Mouse (Mus musculus) heart, postnatal 10 days (tissue): ENCODE data around the gene Fam234b. TPM values are rescaled to one million over a fixed set of nuclear protein-coding genes. Genes with fewer than 3 reads are reported as not detected.
A peak's percentile ranks its signal among the peaks of the same experiment; 100 is the strongest.

ENCODE experiments used
- DNase-seq, 2 experiments: peaks; one replicate each; pipeline ENCODE4 v3.0.0; 2021
- intact Hi-C: fragments of 180-260 bp; cut with DNase I; formaldehyde crosslinking; loops from one replicate; pipeline ENCODE4 v1.15.1; 2025
- total RNA-seq, 2 experiments: library from RNA; stranded (reverse); gene quantifications; 2 replicates each; pipeline ENCODE4 v1.2.3; 2021

The Fam234b gene
- total RNA-seq, 2 experiments from 2014 or later: 5.6 to 7.5 TPM

DNA sequence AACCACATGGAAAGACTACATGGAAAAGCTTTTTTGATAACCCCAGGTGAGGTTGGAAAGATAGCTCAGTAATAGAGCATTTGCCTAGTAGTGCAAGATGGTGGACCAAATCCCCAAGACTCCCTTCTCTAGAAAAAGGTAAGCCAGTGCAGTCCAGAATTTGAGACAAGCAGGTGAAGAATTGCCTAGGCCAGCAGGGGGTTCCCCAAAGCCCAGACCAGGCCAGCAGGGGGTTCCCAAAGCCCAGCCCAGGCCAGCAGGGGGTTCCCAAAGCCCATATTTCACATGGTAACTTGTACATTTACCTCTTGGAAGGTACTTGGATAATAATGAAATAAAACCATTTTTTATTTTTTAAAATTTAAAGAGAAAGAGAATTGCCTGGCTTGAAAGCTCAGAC, 20.5 kb upstream of the Fam234b start:
- no peak for DNase-seq
- intact Hi-C loops: no loop called here

DNA sequence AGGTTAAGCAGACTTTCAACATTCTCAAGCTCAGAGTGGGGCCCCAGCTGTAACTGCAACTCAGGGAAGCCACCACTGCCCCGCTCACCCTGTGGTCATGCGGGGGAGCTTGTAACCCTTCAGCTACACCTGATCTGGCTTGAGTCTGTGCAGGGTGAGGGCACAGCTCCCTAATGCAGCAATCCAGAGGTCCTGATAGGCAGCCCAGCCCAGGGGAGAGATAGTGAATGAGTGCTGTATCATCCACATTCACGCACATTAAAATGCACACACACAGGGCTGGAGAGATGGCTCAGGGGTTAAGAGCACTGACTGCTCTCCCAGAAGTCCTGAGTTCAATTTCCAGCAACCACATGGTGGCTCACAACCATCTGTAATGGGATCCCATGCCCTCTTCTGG, 19.2 kb upstream of the Fam234b start:
- intact Hi-C loops: no loop called here
- no peak for DNase-seq

GRCm38 (mm10) chr6:135182925-135183324, 14.9 kb upstream of the Fam234b start:
- intact Hi-C loops: no loop called here
- no peak for DNase-seq

- intact Hi-C loops: no loop called here
- no peak for DNase-seq
Measured at GRCm38 (mm10) chr6:135183961-135184360, 13.8 kb upstream of the Fam234b start.

DNA sequence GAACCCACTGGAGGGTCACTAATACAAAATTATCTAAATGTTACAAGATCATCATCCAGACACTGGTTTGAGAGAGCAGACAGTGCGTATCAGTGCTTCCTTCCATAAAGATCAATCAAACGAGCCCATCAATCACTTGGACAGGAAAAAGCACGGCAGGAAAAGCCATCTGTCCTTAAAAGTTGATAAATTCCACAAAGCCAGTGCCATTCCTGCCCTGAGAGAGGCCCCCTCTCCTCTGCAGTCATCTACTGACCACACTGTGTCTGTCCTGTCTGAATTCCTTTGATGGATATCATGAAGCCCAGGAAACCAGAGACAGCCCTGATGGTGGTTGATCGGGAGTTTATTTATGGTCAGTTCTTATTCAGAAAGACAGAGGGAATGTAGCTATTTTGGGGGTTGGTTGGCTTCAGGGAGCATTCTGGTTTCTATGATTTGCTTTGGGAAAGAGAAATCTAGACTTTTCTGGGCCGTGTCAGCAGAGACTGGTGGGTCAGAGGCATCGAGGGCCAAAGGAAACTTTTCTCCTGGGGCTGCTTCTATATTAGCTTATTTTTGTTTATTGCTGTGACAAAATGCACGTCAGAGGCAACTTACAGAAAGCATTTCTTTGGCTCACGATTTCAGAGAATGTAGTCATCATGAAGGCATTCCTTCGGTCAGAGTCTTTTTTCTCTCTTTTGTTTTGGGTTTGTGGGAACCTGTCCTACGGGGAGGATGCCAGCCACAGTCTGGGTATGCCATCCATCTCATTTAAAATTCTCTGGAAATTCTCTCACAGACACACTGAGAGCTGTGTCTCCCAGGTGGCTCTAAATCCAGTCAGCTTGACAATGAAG, 10.5 kb upstream of the Fam234b start:
- intact Hi-C loops: no loop called here
- no peak for DNase-seq

DNA sequence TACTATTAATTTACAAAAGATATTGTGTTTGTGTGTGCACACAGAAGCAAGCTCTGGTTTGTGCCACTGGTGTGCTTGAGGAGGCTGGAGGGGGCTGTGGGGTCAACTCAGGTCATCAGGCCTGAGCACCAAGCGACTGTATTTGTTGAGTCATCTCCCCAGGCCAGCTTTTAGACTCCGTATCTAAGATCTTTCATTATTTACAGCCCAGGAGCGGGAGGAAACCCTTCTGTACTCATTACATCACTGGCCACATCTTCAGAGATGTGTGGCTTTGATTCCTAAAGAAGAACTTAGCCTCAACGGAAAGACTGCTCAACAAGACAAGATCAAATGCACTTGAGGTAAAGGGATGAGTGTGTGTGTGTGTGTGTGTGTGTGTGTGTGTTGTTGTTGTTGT, 9.1 kb upstream of the Fam234b start:
- intact Hi-C loops: loop anchor here (1.0 kb wide), 1 partner anchor 49 kb away; no protein-coding TSS in a partner anchor
- DNase-seq: no peak

- intact Hi-C loops: no loop called here
- no peak for DNase-seq
Measured at GRCm38 (mm10) chr6:135190122-135190521, 7.7 kb upstream of the Fam234b start.

DNA sequence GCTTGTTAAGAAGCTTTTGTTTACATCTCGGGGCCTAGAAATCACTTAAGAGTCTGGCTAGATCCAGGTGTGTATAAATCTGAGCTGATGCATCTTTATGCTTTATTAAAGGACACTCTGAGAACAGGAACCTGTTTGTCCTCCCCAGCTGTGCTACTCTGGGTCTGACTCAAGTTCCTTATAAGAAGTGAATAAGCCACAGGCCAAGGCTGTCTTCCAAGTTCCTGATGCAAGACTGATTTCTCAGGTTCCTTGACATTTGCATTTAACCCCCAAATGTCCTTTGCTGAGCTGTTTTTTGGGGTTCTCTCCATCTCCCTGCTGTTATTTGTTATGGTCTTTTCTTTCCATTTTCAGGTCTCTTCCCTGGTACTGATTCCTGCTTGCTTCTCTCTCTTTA, 5.9 kb upstream of the Fam234b start:
- intact Hi-C loops: no loop called here
- DNase-seq: no peak

- DNase-seq: peak in 1 of 2 experiments; percentile 23
- intact Hi-C loops: no loop called here
Measured at GRCm38 (mm10) chr6:135192993-135193392, 4.8 kb upstream of the Fam234b start.

DNA sequence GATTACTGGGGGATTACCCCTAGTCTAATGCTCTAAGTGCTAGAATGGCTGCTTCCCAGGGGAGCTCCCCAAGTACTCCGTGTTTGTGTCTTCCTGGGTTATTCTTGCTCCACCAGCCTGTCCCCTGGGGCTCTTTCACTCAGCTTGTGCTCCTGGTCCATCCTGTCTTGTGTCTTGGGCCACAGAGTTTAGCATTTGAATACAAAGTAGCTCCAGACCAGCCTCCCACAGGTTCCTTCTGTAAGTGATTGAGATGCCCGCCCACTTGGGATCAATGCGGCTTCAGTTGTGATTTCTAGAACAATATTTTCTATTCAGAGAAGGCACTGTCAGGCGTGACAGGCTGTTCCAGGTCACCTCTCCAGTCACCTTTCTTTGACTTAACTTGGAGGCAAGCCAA, 4.0 kb upstream of the Fam234b start:
- peak in 1 of 2 experiments; percentile 31 for DNase-seq
- intact Hi-C loops: no loop called here

DNA sequence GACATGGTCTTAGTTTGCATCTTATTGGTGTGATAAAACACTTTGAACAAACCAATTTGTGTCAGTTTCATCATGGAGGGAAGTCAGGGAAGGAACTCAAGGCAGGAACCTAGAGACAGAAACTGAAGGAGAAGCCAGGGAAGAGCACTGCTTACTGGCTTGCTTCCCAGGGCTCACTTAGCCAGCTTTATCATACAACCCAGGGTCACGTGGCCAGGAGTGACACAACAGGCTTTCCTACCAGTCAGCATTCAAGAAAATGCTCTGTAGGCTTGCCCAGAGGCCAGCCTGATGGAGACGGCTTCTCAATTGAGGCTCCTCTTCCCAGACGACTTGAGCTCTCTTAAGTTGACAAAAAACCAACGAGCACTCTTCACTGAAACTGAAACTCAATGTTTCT, 2.9 kb upstream of the Fam234b start:
- intact Hi-C loops: no loop called here
- no peak for DNase-seq

- no peak for DNase-seq
- intact Hi-C loops: no loop called here
Measured at GRCm38 (mm10) chr6:135196707-135197106, 1.1 kb upstream of the Fam234b start.

- intact Hi-C loops: no loop called here
- no peak for DNase-seq
Measured at GRCm38 (mm10) chr6:135197446-135197845, 331 bp upstream of the Fam234b start.

DNA sequence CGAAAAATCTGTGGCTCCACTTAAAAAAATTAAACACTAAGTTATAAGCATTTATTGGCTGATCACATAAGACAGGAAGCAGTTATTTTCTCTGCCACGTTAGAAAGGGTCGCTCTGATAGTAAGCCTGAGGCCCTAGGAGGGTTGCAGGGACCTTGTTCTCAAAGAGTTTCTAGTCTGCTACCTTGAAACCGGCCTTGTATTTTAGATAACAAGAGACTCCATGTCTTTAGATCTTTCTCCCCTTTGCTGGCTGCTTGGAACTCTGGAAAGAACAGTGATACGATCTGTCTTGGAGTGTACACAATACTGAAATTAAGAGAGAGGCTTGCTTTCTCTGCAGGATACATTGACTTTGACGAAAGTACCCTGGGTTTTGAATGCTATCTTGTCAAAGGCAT, 949 bp downstream of the Fam234b start:
- intact Hi-C loops: no loop called here
- DNase-seq: no peak

DNA sequence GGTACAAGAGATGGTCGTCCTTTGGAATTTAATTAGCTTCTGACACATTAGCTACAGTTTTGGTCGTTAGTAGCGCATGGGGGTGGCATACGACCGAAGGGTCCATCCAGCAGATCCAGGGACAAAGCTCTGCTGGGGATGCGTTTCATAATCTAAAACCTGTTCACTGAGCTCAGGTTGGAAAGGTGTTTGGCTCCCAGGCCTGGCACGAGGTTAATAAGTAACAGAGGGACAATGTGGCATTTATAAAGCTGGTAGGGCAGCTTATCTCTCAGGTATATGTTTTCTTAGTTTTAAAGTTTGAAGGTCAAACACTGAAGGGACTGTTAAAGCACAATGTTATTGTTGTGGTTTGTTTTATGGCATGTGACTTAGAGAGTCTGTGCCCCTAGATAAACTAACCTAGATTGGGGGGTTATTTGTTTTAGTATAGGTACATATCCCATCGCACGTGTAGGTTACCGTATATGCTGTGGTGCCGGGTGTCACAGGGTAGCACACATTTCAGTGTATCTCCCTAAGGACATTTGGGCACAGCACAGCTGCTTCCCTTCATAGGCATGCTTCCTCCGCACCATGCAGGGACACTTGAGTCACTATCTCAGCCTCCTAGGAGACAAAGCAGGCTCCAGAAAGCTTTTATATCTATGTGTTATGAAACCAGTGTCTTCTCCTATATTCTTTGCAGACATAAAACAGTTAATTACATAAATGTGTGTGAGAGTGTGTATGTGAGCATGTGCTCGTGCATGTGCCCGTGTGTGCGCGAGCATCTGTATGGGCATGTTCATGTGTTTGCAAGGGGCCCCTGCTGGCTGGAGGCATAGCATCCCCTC, 2.6 kb downstream of the Fam234b start:
- DNase-seq: no peak
- intact Hi-C loops: no loop called here

DNA sequence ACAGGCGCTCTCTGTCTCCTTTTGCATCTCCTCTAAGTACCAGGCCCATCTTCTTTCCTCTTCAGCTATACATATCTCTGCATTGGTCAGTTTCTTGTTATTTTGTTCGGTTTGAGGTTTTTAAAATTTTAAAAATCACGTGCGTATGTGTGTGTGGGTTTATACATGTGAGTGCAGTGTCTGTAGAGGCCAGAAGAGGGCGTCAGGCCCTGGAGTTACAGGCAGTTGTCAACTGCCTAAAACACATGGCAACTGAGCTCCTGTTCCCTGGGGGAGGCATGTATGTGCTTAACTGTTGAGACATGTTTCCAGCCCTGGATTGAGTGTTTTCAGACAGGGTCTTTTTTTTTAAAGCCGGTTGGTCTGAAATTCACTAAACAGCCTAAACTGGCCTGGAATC, 4.9 kb downstream of the Fam234b start:
- intact Hi-C loops: no loop called here
- DNase-seq: no peak

DNA sequence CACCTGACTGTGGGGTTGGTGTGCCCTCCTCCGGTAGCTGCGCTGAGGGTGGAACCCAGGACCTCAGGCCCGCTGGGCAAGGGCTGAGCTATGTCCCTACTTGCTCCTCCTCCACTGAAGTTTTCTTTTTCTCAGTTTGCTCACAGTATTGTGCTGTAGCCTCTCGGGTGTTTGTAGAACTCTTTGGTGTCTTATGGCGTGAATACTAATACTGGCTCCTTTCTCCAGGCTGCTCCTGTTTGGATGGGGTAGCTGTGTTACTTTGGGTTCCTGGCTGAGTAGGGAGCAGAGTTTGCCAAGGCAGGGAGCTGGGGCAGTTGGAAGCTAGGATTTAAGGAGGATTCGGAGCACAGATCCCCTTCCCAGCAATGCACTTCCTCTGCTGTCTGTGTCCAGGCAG, 6.0 kb downstream of the Fam234b start:
- intact Hi-C loops: no loop called here
- DNase-seq: no peak

DNA sequence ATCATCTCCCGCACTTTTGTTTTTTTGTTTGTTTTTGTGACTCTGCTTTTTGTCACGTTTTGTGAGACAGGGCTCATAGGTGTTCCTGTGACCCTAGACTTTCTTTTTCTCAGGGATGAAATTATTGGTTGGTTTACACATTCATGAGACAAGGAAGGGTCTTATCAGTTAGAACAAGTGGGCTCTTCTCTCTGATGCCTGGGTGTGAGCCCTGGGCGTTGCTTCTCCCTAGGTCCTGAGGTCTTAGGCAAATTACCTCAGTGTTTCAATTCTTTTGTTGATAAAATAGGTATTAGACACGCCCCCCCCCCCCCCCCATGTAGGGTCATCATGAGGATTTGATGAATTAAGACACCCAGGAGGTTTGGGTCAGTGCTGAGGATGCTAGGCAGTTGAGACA, 7.1 kb downstream of the Fam234b start:
- intact Hi-C loops: no loop called here
- no peak for DNase-seq

DNA sequence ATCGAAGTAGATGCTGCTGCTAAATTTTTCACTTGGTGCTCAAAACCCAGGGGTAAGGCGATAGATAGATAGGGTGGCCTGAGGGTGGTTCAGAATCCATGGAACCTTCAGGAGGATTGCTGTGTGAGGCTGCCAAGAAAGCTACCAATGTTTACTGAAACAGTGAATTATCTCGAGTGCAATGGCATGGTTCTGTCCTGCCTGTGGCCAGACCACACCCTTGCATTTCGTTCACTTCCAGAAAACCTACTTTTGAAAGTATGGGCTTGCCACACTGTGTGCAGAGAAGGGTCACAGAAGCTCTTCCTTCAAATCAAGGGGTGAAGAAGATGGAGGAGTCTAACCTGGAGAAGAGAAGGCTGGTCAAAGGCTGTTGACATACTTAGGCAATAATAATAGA, 8.0 kb downstream of the Fam234b start:
- DNase-seq: no peak

DNA sequence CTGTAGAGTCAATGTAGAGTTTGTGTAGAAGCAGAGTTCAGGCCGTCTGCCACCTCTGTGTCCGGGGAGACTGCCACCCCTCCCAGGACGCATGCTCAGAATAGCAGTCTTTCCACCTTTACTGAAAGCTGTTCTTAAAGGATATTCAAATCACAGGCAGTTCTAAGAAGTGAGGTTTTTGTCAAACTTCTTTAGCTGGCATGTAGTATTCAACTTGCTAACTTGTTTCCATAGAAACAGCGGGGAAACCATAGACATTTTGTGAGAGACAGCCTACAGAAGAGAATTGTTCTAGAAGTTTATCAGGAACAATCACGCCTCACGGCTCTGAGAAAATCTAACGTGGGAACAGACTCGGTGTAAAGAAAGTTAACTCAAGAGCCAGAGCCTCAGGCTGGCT, 9.1 kb downstream of the Fam234b start:
- intact Hi-C loops: no loop called here
- no peak for DNase-seq

More for the DNA sequence above, 8.0 kb downstream of the Fam234b start:
- intact Hi-C loops: no loop called here

GRCm38 (mm10) chr6:135211169-135211568, 13.4 kb downstream of the Fam234b start:
- no peak for DNase-seq
- intact Hi-C loops: no loop called here

DNA sequence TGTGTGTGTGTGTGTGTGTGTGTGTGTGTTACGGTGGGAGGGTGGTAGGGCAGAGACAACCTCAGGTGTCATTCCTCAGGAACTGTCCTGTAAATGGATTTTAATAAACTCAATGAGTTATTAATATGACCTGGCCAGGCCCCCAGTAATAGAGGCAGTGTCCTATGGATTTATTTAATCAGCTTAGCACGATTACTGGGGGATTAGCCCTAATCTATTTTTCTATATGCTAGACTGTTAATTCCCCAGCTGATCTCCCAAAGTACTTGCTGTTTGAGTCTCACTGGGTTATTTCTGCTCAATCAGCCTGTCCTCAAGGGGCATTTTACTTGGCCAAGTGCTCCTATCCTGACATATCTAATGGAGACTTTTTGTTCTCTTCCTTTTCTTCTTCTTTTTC, 14.9 kb downstream of the Fam234b start:
- no peak for DNase-seq
- intact Hi-C loops: no loop called here
